Mouse (Mus musculus) adrenal gland, adult 18-20 months (tissue): ENCODE data around the gene Omg. TPM values are rescaled to one million over a fixed set of nuclear protein-coding genes. Genes with fewer than 3 reads are reported as not detected.
A peak's percentile ranks its signal among the peaks of the same experiment; 100 is the strongest.

Experiments used
- DNase-seq, 2 experiments: peaks; one replicate each; pipeline ENCODE4 v3.0.0; 2021 to 2022; ENCODE audit warnings: low spot score in 2 of 2
- long read RNA-seq, 2 experiments: library from polyadenylated mRNA; stranded (forward); transcript quantifications; one replicate each; pipeline ENCODE4 v2.0.0; 2021
- total RNA-seq, 2 experiments: library from RNA; stranded (reverse); gene quantifications; 1 replicate in 1 of 2; 2 replicates in 1 of 2; pipeline ENCODE4 v1.2.3; 2021

Omg gene
- total RNA-seq, result 1 to 10 TPM; 5.2 to 7.5 TPM
- long read RNA-seq, experiment 1, partial matches to known transcripts, result 0 of 1 reads
- long read RNA-seq, experiment 1, other reads (novel, unspliced or antisense), result 0 of 1 reads
- long read RNA-seq, experiment 2, partial matches to known transcripts, result 0 of 2 reads
- long read RNA-seq, experiment 2, other reads (novel, unspliced or antisense), result 1 of 2 reads

GRCm38 (mm10) chr11:79503845-79504244, at the start of gene Omg:
Gene Omg (minus strand): TSS chr11:79504084.
- no peak for DNase-seq

GRCm38 (mm10) chr11:79552622-79553021, 48.7 kb upstream of the Omg start:
- no peak for DNase-seq

GRCm38 (mm10) chr11:79536293-79536692, 32.4 kb upstream of the Omg start:
- DNase-seq, result no peak

GRCm38 (mm10) chr11:79535554-79535953, 31.7 kb upstream of the Omg start:
- DNase-seq, result no peak

- DNase-seq, result no peak
Observed at GRCm38 (mm10) chr11:79533950-79534690, 30.2 kb upstream of the Omg start.

- no peak for DNase-seq
Observed at GRCm38 (mm10) chr11:79533311-79533710, 29.4 kb upstream of the Omg start.

- no peak for DNase-seq
Observed at GRCm38 (mm10) chr11:79531485-79531884, 27.6 kb upstream of the Omg start.

GRCm38 (mm10) chr11:79530774-79531173, 26.9 kb upstream of the Omg start:
- no peak for DNase-seq

- no peak for DNase-seq
Observed at GRCm38 (mm10) chr11:79530333-79530761, 26.5 kb upstream of the Omg start, which contains the start of the genes Evi2 and Evi2a. Gene Evi2 (minus strand): TSS chr11:79530589. Gene Evi2a (minus strand): TSS chr11:79530609.

GRCm38 (mm10) chr11:79529736-79530135, 25.9 kb upstream of the Omg start:
- no peak for DNase-seq

GRCm38 (mm10) chr11:79529226-79529625, 25.3 kb upstream of the Omg start:
- DNase-seq, result no peak

GRCm38 (mm10) chr11:79528601-79529000, 24.7 kb upstream of the Omg start:
- no peak for DNase-seq

- no peak for DNase-seq
Observed at GRCm38 (mm10) chr11:79527739-79528384, 24.0 kb upstream of the Omg start.

GRCm38 (mm10) chr11:79527015-79527738, 23.3 kb upstream of the Omg start:
- peak in 1 of 2 experiments; percentile 10 for DNase-seq

GRCm38 (mm10) chr11:79526549-79526948, 22.7 kb upstream of the Omg start:
- no peak for DNase-seq

GRCm38 (mm10) chr11:79524310-79524575, 20.4 kb upstream of the Omg start:
- no peak for DNase-seq

GRCm38 (mm10) chr11:79523560-79524309, 19.9 kb upstream of the Omg start, which contains the start of gene Evi2b:
Gene Evi2b (minus strand): TSS chr11:79523762.
- no peak for DNase-seq

GRCm38 (mm10) chr11:79522944-79523343, 19.1 kb upstream of the Omg start:
- no peak for DNase-seq

GRCm38 (mm10) chr11:79521930-79522329, 18.0 kb upstream of the Omg start:
- DNase-seq, result no peak

- no peak for DNase-seq
Observed at GRCm38 (mm10) chr11:79520772-79521171, 16.9 kb upstream of the Omg start.

- no peak for DNase-seq
Observed at GRCm38 (mm10) chr11:79519878-79520291, 16.0 kb upstream of the Omg start.
